Mouse (Mus musculus) midbrain, embryonic 13.5 days (tissue): ENCODE results near the gene Grwd1. TPM values are rescaled to one million over a fixed set of nuclear protein-coding genes. Genes with fewer than 3 reads are reported as not detected.

Source experiments
- ATAC-seq: fragments of 200-750 bp; cut with Nextera tagmentation; 2 replicates; pipeline ENCODE4 v1.8.0; 2017; ENCODE audit warnings: mild to moderate bottlenecking, moderate TSS enrichment, moderate library complexity
- H3K27ac ChIP-seq: fragments of 300-500 bp; sonication (generic); 2 replicates; pipeline ENCODE4 v1.5.1; 2015; ENCODE audit warnings: inconsistent platforms, mild to moderate bottlenecking, moderate library complexity
- H3K27me3 ChIP-seq: fragments of 300-500 bp; sonication (generic); 2 replicates; pipeline ENCODE4 v1.6.1; 2015; ENCODE audit warnings: mild to moderate bottlenecking, inconsistent platforms
- H3K36me3 ChIP-seq: fragments of 300-500 bp; sonication (generic); 2 replicates; pipeline ENCODE4 v1.6.1; 2015; ENCODE audit warnings: mild to moderate bottlenecking, inconsistent platforms
- H3K4me1 ChIP-seq: fragments of 300-500 bp; sonication (generic); replicated peaks from 2 replicates; pipeline ENCODE4 v1.6.1; 2015; ENCODE audit warnings: inconsistent platforms
- H3K4me2 ChIP-seq: fragments of 300-500 bp; sonication (generic); replicated peaks from 2 replicates; pipeline ENCODE4 v1.6.1; 2015; ENCODE audit warnings: moderate library complexity, mild to moderate bottlenecking, inconsistent platforms
- H3K4me3 ChIP-seq: fragments of 300-500 bp; sonication (generic); replicated peaks from 2 replicates; pipeline ENCODE4 v1.5.1; 2015; ENCODE audit warnings: mild to moderate bottlenecking, inconsistent platforms
- H3K9ac ChIP-seq: fragments of 300-500 bp; sonication (generic); replicated peaks from 2 replicates; pipeline ENCODE4 v1.6.1; 2015; ENCODE audit warnings: mild to moderate bottlenecking, inconsistent platforms
- H3K9me3 ChIP-seq: fragments of 300-500 bp; sonication (generic); 2 replicates; pipeline ENCODE4 v1.6.1; 2016; ENCODE audit warnings: mild to moderate bottlenecking, inconsistent platforms
- WGBS: fragments of 180-500 bp; shearing (Covaris S2); methylation state at CpG from one replicate; pipeline ENCODE4 v1.1.7; 2015; 5-methylcytosine and 5-hydroxymethylcytosine counted together
- polyA plus RNA-seq: library from polyadenylated mRNA; unstranded; fragments of >200 nt; fragmentation: Nextera tagmentation; extraction: Ambion mirVana; gene quantifications from 2 replicates; pipeline ENCODE4 v1.2.1, GENCODE M21; 2015

The Grwd1 gene
- polyA plus RNA-seq, 1 experiment from 2014 or later: 39.9 TPM

DNA sequence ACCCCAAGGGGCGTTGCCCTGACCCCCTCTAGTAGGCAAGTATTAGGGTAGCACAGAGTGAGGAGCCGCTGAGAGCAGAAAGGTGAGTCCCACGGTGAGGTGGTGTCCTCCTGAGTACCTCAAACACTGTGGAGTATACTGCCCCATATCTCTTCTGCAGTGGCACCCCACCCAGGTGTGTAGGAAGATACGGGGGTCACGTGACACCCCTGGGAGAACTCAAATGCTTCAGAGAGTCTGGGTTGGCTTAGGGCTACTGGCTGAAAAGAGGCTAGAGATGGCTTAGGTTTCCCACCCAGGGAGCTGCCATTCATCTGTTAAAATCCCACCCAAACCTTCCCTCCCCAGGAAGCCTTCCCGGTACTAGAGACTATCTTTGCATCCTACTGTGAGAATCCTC lies 33.8 kb downstream of the Grwd1 start:
- ATAC-seq: no peak
- Histone ChIP-seq H3K27ac (no peak overlapping the region), H3K4me2 (peak overlapping the region; percentile 58), H3K4me1 (peaks cover 34% of the 10 kb centered on the region), H3K36me3 (peaks cover 91% of the 10 kb centered on the region), H3K4me3 (peak overlapping the region; percentile 36; the same call in 1 of the 2 replicates), H3K9me3 (no peaks in the 10 kb centered on the region), H3K9ac (peak overlapping the region; percentile 68), H3K27me3 (peaks cover 49% of the 10 kb centered on the region)
- WGBS: 43% methylated on average over 6 of the region's 6 CpGs

DNA sequence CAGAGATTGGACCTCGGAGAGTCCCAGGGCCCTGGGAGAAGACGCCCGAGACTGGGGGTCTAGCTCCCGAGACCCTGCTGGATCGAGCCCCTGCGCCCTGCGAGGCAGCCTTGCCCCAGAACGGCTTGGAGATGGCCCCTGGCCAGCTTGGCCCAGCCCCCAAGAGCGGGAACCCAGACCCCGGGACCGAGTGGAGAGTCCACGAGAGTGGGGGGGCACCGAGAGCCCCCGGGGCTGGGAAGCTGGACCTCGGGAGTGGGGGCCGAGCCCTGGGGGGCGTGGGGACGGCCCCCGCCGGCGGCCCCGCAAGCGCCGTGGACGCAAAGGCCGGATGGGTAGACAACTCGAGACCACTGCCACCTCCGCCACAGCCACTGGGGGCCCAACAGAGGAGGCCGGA lies 35.8 kb downstream of the Grwd1 start:
- Histone ChIP-seq H3K4me2 (no peak overlapping the region), H3K36me3 (peaks cover 92% of the 10 kb centered on the region), H3K4me3 (no peak overlapping the region), H3K4me1 (peaks cover 23% of the 10 kb centered on the region), H3K27ac (no peak overlapping the region), H3K9me3 (no peaks in the 10 kb centered on the region), H3K27me3 (peaks cover 47% of the 10 kb centered on the region), H3K9ac (no peak overlapping the region)
- WGBS: 95% methylated on average over 29 of the region's 29 CpGs
- ATAC-seq: no peak

- 91% methylated on average over 41 of the region's 44 CpGs for WGBS
- peaks cover 43% of the 10 kb centered on the region for H3K27me3 ChIP-seq
- ATAC-seq: no peak
Measured at GRCm38 (mm10) chr7:45793969-45794585, 36.7 kb downstream of the Grwd1 start.

GRCm38 (mm10) chr7:45793240-45793639 lies 37.5 kb downstream of the Grwd1 start:
- H3K27ac ChIP-seq: no peak overlapping the region
- no peak for ATAC-seq
- H3K9ac ChIP-seq: no peak overlapping the region
- peaks cover 40% of the 10 kb centered on the region for H3K27me3 ChIP-seq
- peaks cover 15% of the 10 kb centered on the region for H3K4me1 ChIP-seq
- H3K4me2 ChIP-seq: no peak overlapping the region
- H3K9me3 ChIP-seq: no peaks in the 10 kb centered on the region
- H3K36me3 ChIP-seq: peaks cover 97% of the 10 kb centered on the region
- 89% methylated on average over 24 of the region's 24 CpGs for WGBS
- no peak overlapping the region for H3K4me3 ChIP-seq

More at GRCm38 (mm10) chr7:45793969-45794585, 36.7 kb downstream of the Grwd1 start:
- Histone ChIP-seq H3K9ac (no peak overlapping the region), H3K9me3 (no peaks in the 10 kb centered on the region), H3K36me3 (peaks cover 97% of the 10 kb centered on the region), H3K4me2 (no peak overlapping the region), H3K4me1 (peaks cover 23% of the 10 kb centered on the region), H3K27ac (no peak overlapping the region), H3K4me3 (no peak overlapping the region)

- ATAC-seq: no peak
- Histone ChIP-seq H3K4me1 (peaks cover 14% of the 10 kb centered on the region), H3K27me3 (peaks cover 28% of the 10 kb centered on the region), H3K9me3 (no peaks in the 10 kb centered on the region), H3K4me2 (no peak overlapping the region), H3K4me3 (no peak overlapping the region), H3K9ac (no peak overlapping the region), H3K36me3 (peaks cover 99% of the 10 kb centered on the region), H3K27ac (no peak overlapping the region)
- 81% methylated on average over 17 of the region's 17 CpGs for WGBS
Measured at GRCm38 (mm10) chr7:45791756-45792490, 38.8 kb downstream of the Grwd1 start.

- no peak for ATAC-seq
- Histone ChIP-seq H3K4me1 (peaks cover 22% of the 10 kb centered on the region), H3K4me3 (no peak overlapping the region), H3K36me3 (peaks cover 88% of the 10 kb centered on the region), H3K9me3 (no peaks in the 10 kb centered on the region), H3K27me3 (peaks cover 16% of the 10 kb centered on the region), H3K9ac (no peak overlapping the region), H3K4me2 (no peak overlapping the region), H3K27ac (no peak overlapping the region)
- WGBS: 82% methylated on average over 6 of the region's 6 CpGs
Measured at GRCm38 (mm10) chr7:45790721-45791120, 40.0 kb downstream of the Grwd1 start.

- H3K4me2 ChIP-seq: peak overlapping the region; percentile 93
- no peaks in the 10 kb centered on the region for H3K9me3 ChIP-seq
- H3K27ac ChIP-seq: no peak overlapping the region
- ATAC-seq: no peak
- 88% methylated on average over 22 of the region's 22 CpGs for WGBS
- peaks cover 57% of the 10 kb centered on the region for H3K36me3 ChIP-seq
- 0 out of 2 replicates have a peak overlapping the region, but pooled peaks have one; percentile 94 for H3K9ac ChIP-seq
- no peaks in the 10 kb centered on the region for H3K27me3 ChIP-seq
- H3K4me1 ChIP-seq: peaks cover 36% of the 10 kb centered on the region
- peak overlapping the region; percentile 77 for H3K4me3 ChIP-seq
Measured at GRCm38 (mm10) chr7:45787642-45788041, 43.1 kb downstream of the Grwd1 start.

GRCm38 (mm10) chr7:45786661-45787413 lies 43.9 kb downstream of the Grwd1 start:
- peak; percentile 34 for ATAC-seq
- no peaks in the 10 kb centered on the region for H3K27me3 ChIP-seq
- H3K9ac ChIP-seq: peak overlapping the region; percentile 94
- H3K4me3 ChIP-seq: peak overlapping the region; percentile 77
- H3K4me2 ChIP-seq: peak overlapping the region; percentile 93
- peak overlapping the region; percentile 99 for H3K27ac ChIP-seq
- WGBS: 10% methylated on average over 17 of the region's 17 CpGs
- peaks cover 36% of the 10 kb centered on the region for H3K4me1 ChIP-seq
- H3K36me3 ChIP-seq: peaks cover 49% of the 10 kb centered on the region
- no peaks in the 10 kb centered on the region for H3K9me3 ChIP-seq

GRCm38 (mm10) chr7:45786136-45786578 lies 44.6 kb downstream of the Grwd1 start:
- H3K36me3 ChIP-seq: peaks cover 42% of the 10 kb centered on the region
- H3K4me1 ChIP-seq: peaks cover 36% of the 10 kb centered on the region
- WGBS: 1% methylated on average over 14 of the region's 14 CpGs
- H3K27ac ChIP-seq: peak overlapping the region; percentile 99
- peak; percentile 53 for ATAC-seq
- peak overlapping the region; percentile 77 for H3K4me3 ChIP-seq
- no peaks in the 10 kb centered on the region for H3K27me3 ChIP-seq
- H3K4me2 ChIP-seq: peak overlapping the region; percentile 93
- no peaks in the 10 kb centered on the region for H3K9me3 ChIP-seq
- peak overlapping the region; percentile 94 for H3K9ac ChIP-seq

DNA sequence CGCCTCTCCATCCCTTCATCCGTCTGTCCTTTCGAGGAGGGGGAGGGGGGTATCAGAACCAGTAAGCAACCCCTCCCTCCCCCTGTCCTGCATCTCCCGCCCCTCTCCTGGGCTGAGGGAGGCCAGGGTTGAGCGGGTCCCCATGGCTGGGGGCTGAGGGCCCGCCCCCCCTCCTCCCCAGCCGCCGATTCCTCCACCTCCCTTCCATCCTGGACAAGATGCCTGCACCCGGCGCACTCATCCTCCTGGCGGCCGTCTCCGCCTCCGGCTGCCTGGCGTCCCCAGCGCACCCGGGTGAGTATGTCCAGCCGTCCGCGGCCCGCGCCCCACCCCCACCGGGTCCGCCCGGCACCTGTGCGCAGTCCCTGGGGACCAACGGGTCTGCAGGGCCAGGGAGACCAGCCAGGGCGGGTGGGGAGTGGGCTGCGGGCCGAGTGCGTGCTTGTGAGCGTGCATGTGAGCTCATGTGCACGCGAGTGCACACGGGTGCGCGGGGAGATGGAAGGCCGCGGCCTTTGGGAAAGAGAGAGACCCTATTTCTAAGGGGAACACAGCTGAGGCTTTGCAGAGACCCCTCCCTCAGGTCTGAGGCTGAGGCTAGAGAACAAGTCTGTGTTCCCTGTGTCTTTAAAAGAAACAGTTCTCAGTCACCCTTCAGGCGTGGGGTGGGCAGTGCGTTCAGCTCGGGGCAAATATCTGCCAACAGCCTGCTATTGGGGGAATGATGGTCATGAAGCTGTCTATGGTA lies 45.2 kb downstream of the Grwd1 start:
- under 1% methylated on average over 37 of the region's 42 CpGs for WGBS
- H3K9ac ChIP-seq: peak overlapping the region; percentile 94
- peak overlapping the region; percentile 77 for H3K4me3 ChIP-seq
- H3K4me1 ChIP-seq: peaks cover 36% of the 10 kb centered on the region
- peak overlapping the region; percentile 99 for H3K27ac ChIP-seq
- no peaks in the 10 kb centered on the region for H3K27me3 ChIP-seq
- peak; percentile 43 for ATAC-seq
- peaks cover 36% of the 10 kb centered on the region for H3K36me3 ChIP-seq
- H3K4me2 ChIP-seq: peak overlapping the region; percentile 93
- no peaks in the 10 kb centered on the region for H3K9me3 ChIP-seq

DNA sequence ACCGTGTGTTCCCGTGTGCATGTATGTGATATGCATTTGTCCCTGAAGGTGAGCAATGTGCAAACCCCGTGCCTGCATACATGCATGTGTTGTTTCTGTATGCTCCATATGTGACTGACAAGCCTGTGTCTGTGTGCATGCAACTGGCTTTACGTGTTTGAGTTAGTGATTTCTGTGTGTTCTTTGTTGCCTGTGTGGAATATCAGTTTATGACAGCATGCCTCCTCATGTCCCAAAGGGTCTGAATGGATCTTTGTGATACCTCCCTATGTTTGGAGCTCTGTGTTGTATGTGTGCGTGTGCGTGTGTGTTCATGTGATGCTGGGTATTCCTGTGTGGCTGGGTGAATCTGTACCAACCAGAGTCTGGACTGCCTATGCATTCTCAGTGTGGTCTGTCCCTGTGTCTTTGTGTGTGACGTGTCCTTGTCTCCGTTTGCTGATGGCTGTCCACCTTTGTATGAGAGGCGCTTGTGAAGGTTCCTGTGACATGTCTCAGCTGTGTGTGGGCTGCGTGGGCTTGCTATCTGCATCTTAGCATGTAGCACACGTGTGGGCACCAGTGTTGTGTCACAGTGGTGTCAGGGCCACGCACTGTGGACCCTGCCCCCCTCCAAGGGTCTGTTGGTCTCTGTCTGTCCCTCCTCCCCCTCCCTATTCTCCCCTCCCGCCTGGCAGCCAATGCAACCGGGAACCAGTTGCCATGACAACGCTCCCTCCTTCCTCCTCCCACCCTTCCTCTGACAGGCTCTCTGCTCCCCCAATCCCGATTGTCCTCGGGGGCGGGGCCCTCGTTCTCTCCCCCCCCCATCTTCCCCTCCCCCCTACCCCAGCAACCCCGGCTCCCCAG lies 46.0 kb downstream of the Grwd1 start, which contains the start of gene Sult2b1:
Gene Sult2b1 (minus strand): TSS at position 146 of the 849 bp plus-strand sequence.
- H3K36me3 ChIP-seq: peaks cover 28% of the 10 kb centered on the region
- 15% methylated on average over 19 of the region's 20 CpGs for WGBS
- ATAC-seq: peak; percentile 65
- peak within 1 kb of the TSS; percentile 93 for H3K4me2 ChIP-seq
- H3K4me3 ChIP-seq: peak within 1 kb of the TSS; percentile 77
- peak within 1 kb of the TSS; percentile 99 for H3K27ac ChIP-seq
- no peaks in the 10 kb centered on the region for H3K9me3 ChIP-seq
- no peaks in the 10 kb centered on the region for H3K27me3 ChIP-seq
- H3K9ac ChIP-seq: peak within 1 kb of the TSS; percentile 94
- H3K4me1 ChIP-seq: peaks cover 36% of the 10 kb centered on the region
